Mouse (Mus musculus) spleen, embryonic (tissue): ENCODE measurements around the gene Npm1.

Experiments used
- CTCF ChIA-PET: fragments of 350-600 bp; sonication (Branson Sonifier 250); formaldehyde crosslinking; loops from one replicate; lab custom pipeline; 2022; lab: Charles Lee

Npm1 gene

DNA sequence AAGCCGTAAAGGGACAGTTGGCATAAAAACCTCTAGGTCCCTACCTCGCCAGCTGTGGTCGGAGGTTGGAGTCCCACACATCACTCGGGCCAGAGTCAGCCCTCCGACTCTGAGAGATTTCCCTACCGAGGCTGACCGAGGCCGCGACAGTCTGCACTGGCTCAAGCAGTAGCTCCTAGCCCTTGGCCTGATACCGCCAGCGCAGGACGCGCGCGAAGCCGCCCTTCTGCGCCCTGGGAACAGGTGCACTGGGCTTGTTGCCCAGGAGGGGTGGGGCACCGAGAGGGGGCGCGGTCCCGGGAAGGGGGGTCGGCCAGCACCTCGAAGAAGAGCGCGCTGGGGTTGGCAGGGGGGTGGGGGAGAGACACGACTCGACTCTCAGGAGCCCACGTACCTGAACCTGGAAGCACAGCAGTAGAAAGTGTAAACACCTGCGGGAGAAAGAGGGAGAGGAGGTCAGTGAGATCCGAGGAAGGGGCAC is 16.3 kb downstream of the Npm1 start:
- CTCF ChIA-PET: no interaction called here

DNA sequence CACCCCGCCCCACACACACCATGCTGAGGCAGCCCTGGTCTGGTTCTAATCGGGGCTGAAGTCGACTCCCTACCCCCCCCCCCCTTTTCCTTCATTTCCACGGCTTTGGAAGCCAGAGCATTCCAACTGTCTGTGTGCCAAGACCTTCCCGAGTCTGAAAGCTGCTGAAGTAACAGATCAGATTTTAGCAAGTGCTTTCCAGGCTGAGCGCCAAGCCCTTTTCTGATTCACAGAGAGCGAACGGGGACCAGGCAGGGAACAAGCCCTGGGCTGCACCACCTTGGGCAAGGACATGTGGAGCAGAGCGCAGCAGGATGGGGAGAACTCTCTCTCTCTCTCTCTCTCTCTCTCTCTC is 16.9 kb downstream of the Npm1 start:
- CTCF ChIA-PET: no interaction called here

DNA sequence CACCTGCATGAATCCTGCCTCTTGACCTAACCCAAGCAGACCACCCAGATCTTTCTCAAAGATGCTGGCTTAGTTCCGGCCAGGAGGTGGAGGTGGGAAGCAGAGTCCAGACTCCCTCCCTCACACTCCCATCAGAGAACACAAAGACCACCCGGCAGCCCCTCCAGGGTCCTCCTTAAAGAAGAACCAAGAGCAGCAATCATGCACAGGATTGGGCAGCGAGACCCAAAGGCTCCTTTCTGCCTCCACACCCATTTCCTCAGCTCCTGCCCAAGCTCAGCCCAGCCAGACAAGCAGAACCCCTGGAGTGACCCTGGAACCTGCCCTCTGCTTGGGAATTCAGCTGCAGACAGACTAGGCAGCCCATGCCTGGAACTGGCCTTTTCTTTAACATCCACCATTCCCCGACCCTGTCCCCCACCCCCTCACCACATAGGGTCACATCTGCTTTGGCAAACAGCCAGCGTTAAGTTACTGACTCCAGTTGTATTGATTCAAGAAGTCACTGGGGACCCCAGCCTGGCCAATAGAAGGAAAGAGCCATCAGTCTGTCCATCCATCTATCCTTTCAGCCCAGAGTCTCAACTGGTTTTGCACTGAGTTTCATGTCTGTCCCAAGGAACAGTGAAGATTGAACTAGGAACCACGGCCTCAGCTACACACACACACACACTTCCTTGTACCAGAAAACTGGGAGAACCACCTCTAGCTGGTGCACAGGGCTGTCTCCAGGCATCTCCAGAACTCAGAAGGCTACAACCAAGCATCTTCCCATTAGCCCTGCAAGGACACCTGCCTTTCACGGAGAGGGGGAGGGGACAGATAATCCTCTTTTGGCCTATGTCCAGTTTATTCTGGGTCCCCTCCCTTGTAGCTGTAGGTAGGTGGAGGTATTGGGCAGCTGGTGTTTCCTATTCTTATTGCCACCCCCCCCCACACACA is 17.5 kb downstream of the Npm1 start:
- CTCF ChIA-PET: no interaction called here

DNA sequence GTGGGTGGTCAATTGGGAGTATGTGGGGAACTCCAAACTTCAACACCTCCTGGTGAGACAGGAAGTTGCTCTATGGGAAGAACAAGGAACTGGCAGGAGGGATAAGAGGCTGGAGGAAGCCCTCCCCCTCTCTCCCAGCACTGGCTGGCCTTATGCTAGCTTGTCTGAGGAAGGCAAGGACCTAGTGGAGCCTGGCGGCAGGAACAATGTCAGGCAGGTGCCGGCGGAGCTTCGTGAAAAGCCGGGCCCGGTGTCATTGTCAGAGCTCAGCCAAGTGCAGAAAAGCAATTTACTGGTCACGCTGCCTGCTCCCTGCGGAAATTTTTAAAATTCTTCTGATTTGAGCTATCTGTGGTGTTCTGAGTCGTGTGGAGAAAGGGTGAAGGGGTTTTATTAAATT is 19.1 kb downstream of the Npm1 start:
- CTCF ChIA-PET: no interaction called here

DNA sequence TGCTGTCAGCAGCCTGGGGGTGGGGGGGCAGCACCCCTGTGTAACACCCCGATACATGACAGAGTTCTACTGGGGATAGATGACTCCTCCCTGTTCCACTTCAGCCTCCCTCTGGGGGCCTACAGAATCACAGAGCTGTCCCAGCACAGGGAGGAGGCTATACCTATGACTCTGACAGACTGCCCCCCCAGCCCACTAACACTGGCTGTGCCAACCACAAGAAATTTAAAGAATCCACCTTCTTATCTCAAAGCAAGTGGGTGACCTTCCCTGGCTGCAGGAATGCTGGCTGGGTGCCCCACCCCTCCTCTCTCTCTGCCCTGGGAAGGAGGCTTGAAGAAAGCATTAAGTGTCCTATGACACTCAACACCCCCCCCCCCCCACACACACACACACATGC is 20.2 kb downstream of the Npm1 start:
- CTCF ChIA-PET: no interaction called here

DNA sequence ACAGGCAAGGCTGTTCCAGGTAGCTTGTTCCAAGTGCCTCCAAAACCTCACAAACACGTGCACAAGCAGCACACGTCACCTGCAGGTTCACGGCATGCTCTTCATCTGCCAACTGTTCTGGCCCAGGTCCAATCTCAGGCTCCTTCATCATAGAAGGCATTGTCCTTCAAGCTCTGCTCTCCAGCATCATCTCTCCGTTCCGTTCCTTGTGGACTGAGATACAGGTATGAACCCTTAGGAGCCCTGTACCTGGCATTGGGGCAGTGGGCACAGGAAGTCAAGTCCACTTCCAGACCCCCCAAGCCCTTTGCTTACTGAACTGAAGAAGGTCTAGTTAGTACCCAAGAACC is 22.9 kb downstream of the Npm1 start:
- CTCF ChIA-PET: no interaction called here

DNA sequence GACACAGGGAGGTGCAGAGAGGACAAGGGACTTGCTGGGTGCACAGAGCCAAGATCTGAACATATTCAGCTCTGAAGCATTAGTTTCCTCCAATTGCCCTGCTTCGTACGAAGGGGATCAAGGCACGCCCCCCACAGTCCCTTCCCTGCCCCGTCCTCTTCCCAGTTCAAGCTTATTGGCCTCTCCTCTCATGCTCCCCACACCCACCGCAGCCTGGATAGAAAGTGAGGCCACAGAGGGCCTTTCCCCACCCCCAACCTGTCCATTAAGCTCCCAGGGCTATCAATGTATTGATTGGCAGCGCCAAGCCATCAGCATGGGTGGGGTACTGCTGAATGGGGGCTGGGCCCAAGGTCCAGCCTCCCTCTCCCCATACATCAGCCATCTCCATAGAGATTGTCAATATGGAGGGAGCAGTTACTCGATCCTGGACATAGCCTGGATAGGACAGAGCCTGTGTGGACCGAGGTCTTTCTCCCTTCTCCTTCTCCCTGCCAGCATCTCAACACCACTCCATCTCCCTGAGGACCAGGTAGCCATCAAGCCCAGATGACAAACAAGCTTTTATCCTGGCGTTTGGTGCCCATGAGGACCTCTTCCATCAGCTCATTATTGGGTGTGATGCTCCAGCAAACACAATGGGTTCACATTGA is 23.4 kb downstream of the Npm1 start:
- CTCF ChIA-PET: no interaction called here

DNA sequence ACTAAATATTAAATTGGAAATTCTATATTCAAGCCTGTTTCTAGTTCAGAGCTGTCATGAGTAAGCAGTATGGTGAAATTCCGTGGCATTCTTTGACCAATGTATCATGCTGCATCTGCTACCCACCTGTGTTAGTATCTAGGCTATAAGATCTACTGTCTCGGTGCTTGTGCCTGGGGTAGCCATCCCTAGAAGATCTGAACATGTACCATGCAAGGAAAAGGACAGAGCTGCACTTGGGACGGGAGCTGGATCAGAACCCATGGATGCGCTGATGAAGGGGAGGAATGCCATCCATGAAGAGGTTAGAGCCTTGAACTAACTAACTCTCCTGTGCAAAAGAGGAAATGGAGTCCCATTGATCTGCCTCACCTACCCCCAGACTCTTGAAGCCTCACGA is 24.3 kb downstream of the Npm1 start:
- CTCF ChIA-PET: interaction anchor here (0.5 kb wide), 1 partner anchor 502 kb away, joined by 16 read pairs; no protein-coding TSS in a partner anchor

DNA sequence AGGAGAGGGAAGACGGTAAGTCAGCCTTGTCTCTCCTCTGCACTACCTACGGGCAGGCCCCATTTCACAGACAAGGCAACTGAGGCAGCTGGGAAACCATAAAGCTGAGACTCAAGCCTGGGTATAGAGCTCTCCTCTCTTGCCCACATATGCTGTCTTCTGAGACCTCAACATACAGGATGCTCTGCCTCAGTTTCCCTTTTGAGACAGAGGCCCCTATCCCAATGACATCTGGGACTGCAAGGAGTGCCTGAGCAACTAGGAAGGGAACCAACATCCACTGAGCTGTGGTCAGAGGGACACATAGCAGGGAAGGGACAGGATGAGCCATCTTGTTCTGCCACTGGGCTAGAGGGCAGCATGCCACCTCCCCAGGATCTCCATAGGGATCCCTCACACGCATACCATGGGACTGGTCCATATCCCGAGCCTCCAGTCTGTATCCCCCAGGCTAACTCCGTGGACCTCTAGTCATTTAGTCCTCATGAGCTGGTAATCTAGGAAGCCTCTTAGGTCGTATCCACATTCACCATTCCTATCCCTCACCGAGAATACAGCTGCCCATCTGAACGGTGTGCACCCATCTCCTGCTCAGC is 28.5 kb downstream of the Npm1 start:
- CTCF ChIA-PET: interaction anchor here (0.6 kb wide), 1 partner anchor 50 kb away, joined by 11 read pairs; no protein-coding TSS in a partner anchor

DNA sequence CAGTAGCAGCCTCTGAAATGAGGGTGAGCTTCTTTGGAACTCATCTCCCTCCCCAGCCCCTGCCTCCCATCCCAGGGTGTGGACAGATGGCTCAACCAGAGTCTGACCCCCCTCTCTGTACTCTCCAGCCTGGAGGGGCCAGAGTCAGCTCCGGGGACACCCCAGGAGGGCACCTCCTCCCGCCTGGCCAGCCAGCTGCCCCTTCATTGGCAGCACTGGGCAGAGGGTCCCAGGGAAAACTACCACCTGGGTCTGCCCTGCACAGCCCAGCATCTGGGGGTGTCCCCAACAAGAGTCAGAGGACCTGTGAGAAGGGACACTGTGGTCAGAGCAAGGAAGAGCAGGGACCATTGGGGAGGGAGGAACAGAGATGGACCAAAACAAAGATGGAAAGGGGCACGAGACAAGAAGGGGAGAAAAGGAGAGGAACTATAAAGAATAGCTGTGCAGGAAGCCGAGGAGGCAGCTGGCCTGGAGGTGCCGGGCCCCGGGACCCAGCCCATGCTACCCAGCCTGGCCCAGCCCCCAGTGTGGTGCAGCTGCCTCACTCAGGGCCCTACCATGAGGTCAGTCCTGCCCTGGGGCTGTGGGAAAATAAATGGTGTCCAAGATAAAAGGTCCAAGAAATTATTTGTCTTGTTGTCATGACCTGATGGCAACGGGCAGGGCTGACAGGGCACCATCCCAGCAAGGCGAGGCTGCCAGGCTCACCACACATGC is 30.2 kb downstream of the Npm1 start:
- CTCF ChIA-PET: no interaction called here

DNA sequence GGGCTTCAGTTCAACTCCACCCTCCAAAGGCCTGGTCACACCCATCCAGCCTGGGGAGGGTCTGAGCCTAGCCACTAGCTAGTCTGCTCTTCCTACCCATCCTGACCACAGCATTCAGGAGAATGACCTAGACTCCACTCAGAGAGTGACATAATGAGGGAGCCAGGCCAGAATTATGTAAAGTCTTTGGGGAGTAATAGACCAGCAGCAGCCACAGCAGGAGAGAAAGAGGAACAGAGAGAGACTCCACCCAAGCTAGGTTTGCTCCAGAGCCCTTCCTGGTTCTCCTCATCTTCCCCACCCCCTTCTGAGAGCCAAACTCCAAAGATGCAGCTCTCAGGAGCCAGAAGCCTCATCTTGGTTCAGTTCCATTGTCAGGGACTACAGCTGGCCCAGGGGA is 35.9 kb downstream of the Npm1 start:
- CTCF ChIA-PET: no interaction called here

DNA sequence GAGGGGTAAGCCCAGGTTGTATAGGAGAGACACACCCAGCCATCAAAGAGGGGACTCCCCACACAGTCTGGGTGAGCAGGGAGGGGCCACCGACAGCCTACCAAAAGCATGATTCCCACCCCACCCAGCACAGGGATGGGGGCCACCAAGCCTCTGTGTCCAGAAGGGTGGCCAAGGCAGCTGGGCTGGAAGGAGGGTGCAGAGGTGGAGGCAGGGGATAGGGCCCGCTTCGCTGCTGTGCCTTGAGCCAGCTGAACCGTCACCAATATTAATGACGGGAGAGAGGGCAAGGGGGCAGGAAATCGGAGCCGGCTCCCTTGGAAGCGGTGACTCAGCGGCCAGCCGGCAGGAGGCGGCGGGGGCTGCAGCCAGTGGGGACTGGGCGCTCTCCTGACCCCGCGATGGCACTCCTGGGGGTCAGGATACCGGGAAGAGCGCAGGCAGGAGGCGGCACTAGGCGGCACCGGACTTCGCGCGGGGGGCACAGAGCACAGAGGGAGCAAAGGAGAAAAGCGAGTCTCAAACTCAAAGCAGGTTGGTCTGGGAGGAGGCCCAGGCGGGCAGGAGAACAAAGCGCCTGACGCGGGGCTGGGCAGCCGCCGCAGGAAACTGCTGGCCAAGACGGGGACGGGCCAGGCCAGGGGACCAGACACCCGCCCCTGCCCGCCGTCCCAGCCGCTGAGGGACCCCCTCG is 40.3 kb downstream of the Npm1 start:
- CTCF ChIA-PET: interaction anchor here (0.5 kb wide), 1 partner anchor 11 kb away, joined by 4 read pairs; no protein-coding TSS in a partner anchor

DNA sequence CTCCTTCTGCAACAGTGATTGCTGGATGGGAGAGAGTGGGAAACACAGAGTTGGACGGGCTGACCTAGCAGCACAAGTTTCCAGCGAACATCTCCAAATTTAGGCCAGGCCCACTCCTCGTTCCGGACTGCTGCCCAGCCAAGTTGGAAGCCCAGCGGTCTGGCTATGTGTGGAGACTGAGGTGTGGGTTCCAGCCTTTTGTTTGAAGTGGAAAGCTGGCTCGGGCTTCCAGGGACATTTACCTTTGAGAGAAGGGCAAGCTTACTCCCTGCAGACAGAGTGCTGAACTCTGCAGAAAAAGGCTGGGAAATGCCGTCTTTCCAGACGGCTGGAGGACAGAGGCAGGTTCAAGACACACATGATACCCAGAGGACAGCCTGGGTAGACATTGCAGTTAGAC is 43.5 kb downstream of the Npm1 start:
- CTCF ChIA-PET: no interaction called here

DNA sequence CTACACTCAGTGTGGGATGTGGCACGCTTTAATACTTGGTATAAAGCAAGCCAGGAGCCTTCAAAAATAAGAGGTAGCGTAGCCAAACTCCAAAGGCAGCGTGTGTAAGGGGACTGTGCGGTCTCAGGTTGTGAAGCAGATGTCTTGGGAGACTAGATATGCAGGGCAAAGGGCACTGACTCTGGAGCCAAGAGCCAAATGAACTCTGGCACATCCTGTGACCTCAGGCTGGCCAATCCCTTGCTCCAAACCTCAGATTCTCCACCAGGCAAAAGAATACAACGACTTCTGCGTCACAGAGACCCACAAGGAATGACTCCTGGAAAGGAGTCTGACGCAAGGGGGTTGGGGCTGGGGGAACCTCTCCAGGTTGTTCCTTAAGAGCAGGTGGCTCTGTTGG is 43.9 kb downstream of the Npm1 start:
- CTCF ChIA-PET: interaction anchor here (0.6 kb wide), 1 partner anchor 64 kb away, joined by 5 read pairs; no protein-coding TSS in a partner anchor

DNA sequence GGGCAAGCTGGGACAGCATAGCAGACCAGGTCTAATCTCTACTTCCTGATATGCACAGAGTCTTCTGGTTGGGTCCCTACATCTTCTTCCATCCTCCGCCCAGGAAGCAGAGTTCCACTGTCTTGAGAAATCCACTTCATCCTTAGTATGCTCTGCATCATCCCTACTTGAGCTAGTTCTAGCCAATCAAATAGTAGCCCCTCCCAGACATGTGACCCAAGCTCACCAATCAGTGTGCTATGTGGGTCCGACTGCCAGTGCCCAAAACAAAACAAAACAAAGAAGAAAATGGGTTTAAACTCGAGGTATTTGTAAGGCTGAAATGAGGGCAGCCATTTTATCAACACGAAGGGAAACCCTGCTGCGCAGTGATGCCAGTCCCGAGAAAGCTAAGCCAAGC is 44.5 kb downstream of the Npm1 start:
- CTCF ChIA-PET: interaction anchor here (0.6 kb wide), 1 partner anchor 65 kb away, joined by 5 read pairs; no protein-coding TSS in a partner anchor

DNA sequence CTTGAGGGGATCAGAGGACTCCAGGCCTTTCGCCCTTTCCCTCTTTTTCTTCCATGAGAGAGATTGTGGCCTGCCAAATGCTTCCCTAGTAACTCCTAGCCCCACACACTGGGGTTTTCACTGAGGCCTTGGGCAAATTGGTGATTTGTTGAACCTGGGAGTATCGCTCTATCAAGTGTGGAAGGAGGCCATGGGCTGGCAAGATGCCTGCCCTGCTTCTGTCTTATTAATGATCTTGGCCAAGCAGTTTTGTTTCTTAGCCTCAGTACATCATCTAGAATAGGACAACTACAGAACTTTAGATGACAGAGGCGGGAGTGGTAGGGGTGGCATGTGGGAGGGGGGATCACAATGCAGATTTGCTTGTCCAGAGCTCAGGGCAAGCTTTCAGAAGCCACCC is 47.2 kb downstream of the Npm1 start:
- CTCF ChIA-PET: no interaction called here

DNA sequence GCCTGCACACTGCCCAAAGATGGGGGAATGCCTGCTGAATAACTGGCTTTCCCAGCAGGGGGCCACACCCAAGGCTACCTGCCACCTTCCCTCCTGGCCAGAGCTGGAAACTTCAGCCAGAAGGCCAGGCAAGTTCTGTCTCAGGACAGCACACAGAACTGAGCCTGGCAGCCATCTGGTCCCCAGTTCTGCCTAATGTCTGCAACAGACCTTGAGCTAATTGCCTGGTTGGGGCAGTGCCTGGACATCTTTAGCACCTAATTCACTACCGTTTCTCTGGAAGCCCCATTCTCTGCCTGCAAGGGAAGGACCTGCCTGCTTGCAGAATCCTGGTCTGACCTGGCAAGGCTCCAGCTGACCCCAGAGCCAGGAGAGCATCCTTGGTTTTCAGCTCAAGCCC is 50.6 kb downstream of the Npm1 start:
- CTCF ChIA-PET: interaction anchor here (0.6 kb wide), 1 partner anchor 18 kb away, joined by 3 read pairs; no protein-coding TSS in a partner anchor

DNA sequence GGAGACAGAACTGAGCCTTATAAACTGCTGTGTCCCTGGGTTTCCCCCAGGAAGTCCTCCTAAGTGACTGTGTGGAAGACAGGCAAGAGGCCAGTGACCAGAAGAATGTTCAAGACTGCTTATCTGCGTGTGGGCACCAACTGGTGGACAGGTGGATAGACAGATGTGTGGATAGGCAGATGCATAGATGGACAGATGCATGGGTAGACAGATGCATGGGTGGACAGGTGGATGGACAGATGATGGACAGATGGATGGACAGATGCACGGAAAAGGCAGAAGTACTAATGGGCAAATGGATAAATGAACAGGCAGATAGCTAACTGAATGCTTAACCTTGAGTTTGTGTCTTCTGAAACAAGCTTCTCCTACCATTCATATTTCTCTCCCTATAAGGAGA is 52.9 kb downstream of the Npm1 start:
- CTCF ChIA-PET: no interaction called here

DNA sequence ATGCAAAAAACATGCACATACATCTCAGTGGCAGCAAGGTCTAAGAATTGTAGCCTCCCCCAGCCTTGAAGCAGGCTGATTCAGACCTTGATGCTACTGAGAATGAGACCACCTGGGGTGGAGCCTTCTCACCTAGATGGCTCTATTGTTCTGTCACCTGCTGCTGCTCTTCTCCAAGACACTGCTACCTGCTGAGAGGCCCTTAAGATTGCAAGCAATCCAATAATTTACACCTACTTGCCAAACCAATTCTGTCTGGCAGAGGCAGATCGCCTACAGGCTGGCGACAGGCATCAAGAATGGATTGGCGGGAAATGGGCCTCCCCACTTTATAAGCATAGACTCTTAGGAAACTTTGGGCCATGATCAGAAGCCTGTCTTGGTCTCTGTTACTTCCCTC is 55.5 kb downstream of the Npm1 start:
- CTCF ChIA-PET: no interaction called here

DNA sequence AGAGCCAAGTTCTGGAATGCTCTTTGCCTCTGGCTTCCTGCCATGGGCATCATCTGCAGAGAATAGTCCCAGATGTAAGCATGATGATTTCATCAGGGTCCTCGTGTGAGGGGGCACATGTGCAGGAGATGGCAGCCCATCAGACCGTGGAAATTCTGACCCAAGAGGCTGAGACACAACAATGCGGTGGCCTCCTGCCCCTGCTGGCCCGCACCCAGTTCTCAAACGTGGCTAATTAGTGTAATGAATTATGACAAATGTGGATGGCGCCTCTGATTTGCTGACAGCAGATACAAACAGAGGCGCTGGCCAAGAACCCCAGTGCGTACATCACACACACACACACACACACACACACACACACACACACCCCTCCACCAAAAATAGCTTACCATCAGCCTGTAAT is 58.1 kb downstream of the Npm1 start:
- CTCF ChIA-PET: no interaction called here
